Mouse (Mus musculus): ENCODE data around the gene Bod1l.

Gene Bod1l

GRCm38 (mm10) chr5:41844147-41844529 lies at the start of gene Bod1l:
Gene Bod1l, minus strand, starts transcription at chr5:41844315.
- peak; percentile 93 for DNase-seq (ENCODE audit: low read depth, low spot score)

- peak; percentile 62 for DNase-seq (ENCODE audit: low read depth, low spot score)
Measured at GRCm38 (mm10) chr5:41893351-41893750, 49.2 kb upstream of the Bod1l start.

GRCm38 (mm10) chr5:41890871-41891270 lies 46.8 kb upstream of the Bod1l start:
- DNase-seq (ENCODE audit: low read depth, low spot score), result no peak

GRCm38 (mm10) chr5:41889245-41889849 lies 45.2 kb upstream of the Bod1l start:
- no peak for DNase-seq (ENCODE audit: low read depth, low spot score)

- no peak for DNase-seq (ENCODE audit: low read depth, low spot score)
Measured at GRCm38 (mm10) chr5:41888834-41889233, 44.7 kb upstream of the Bod1l start.

GRCm38 (mm10) chr5:41887738-41888137 lies 43.6 kb upstream of the Bod1l start:
- peak; percentile 73 for DNase-seq (ENCODE audit: low read depth, low spot score)

- peak; percentile 76 for DNase-seq (ENCODE audit: low read depth, low spot score)
Measured at GRCm38 (mm10) chr5:41884563-41884962, 40.4 kb upstream of the Bod1l start.

GRCm38 (mm10) chr5:41871164-41871563 lies 27.0 kb upstream of the Bod1l start:
- DNase-seq (ENCODE audit: low read depth, low spot score), result no peak

- peak; percentile 57 for DNase-seq (ENCODE audit: low read depth, low spot score)
Measured at GRCm38 (mm10) chr5:41855781-41856180, 11.7 kb upstream of the Bod1l start.

GRCm38 (mm10) chr5:41845558-41845937 lies 1.4 kb upstream of the Bod1l start:
- no peak for DNase-seq (ENCODE audit: low read depth, low spot score)

- peak; percentile 86 for DNase-seq (ENCODE audit: low read depth, low spot score)
Measured at GRCm38 (mm10) chr5:41844820-41845557, 874 bp upstream of the Bod1l start.

- DNase-seq (ENCODE audit: low read depth, low spot score), result peak; percentile 41
Measured at GRCm38 (mm10) chr5:41843419-41844146, 532 bp downstream of the Bod1l start.

GRCm38 (mm10) chr5:41842681-41843080 lies 1.4 kb downstream of the Bod1l start:
- DNase-seq (ENCODE audit: low read depth, low spot score), result no peak

- DNase-seq (ENCODE audit: low read depth, low spot score), result no peak
Measured at GRCm38 (mm10) chr5:41841735-41842134, 2.4 kb downstream of the Bod1l start.

- DNase-seq (ENCODE audit: low read depth, low spot score), result no peak
Measured at GRCm38 (mm10) chr5:41830100-41830499, 14.0 kb downstream of the Bod1l start.

- no peak for DNase-seq (ENCODE audit: low read depth, low spot score)
Measured at GRCm38 (mm10) chr5:41821158-41821557, 23.0 kb downstream of the Bod1l start.

- no peak for DNase-seq (ENCODE audit: low read depth, low spot score)
Measured at GRCm38 (mm10) chr5:41820530-41820929, 23.6 kb downstream of the Bod1l start.

- no peak for DNase-seq (ENCODE audit: low read depth, low spot score)
Measured at GRCm38 (mm10) chr5:41812516-41812915, 31.6 kb downstream of the Bod1l start.

GRCm38 (mm10) chr5:41811279-41811678 lies 32.8 kb downstream of the Bod1l start:
- DNase-seq (ENCODE audit: low read depth, low spot score), result no peak

- no peak for DNase-seq (ENCODE audit: low read depth, low spot score)
Measured at GRCm38 (mm10) chr5:41807383-41807782, 36.7 kb downstream of the Bod1l start.

- DNase-seq (ENCODE audit: low read depth, low spot score), result no peak
Measured at GRCm38 (mm10) chr5:41806176-41806575, 37.9 kb downstream of the Bod1l start.

- DNase-seq (ENCODE audit: low read depth, low spot score), result no peak
Measured at GRCm38 (mm10) chr5:41805085-41805484, 39.0 kb downstream of the Bod1l start.

GRCm38 (mm10) chr5:41804643-41805042 lies 39.5 kb downstream of the Bod1l start:
- DNase-seq (ENCODE audit: low read depth, low spot score), result no peak

All from R1 (cell line).